Comparison of ENCODE assay signal across 17 mouse cellular contexts in the genomic region with DNA sequence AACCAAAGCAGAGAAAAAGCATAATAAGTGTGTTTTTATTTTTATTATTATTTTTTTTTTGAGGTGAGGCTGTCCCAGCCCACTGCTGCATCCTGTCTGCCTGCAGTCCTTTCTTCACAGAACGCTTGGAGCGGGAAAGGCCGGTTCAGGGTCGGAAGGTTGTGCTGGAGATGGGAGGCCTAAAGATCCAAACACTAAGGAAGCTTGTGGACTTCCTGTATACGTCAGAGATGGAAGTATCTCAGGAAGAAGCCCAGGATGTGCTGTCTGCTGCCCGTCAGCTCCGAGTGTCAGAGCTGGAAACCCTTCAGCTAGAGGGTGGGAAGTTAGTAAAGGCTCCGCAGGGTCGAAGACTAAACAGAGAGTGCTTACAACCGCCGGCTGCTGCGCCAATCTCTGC. TPM values are rescaled to one million over a fixed set of nuclear protein-coding genes. Genes with fewer than 3 reads are reported as not detected.
DNase-seq lines count a peak whose midpoint lies in the region; ATAC-seq and TF ChIP-seq lines count a peak whose summit lies in the region.
"Had no signal": no experiment of that assay in that cellular context is flagged by ENCODE, and none has a peak within 500 bp of the region (broad histone marks: within the 10 kb centered on the region; RNA-seq: fewer than 3 reads in every experiment).

No protein-coding gene starts in this region.

- no peaks in the 10 kb centered on the region for H3K9me3 ChIP-seq in heart, embryonic 15.5 days (replicated peaks)
- H3K9me3 ChIP-seq in stomach, embryonic 15.5 days = no peaks in the 10 kb centered on the region
- no peaks in the 10 kb centered on the region for H3K9me3 ChIP-seq in stomach, postnatal 0 days (ENCODE audit: control insufficient read depth, low read length)
- no peaks in the 10 kb centered on the region for H3K9me3 ChIP-seq in liver, embryonic 13.5 days (replicated peaks)

- WGBS in heart, embryonic 15.5 days = 53% methylated on average over 12 of the region's 12 CpGs
- WGBS in stomach, embryonic 15.5 days = 54% methylated on average over 12 of the region's 12 CpGs
- 50% methylated on average over 12 of the region's 12 CpGs for WGBS in stomach, postnatal 0 days
- 39% methylated on average over 12 of the region's 12 CpGs for WGBS in liver, embryonic 13.5 days (ENCODE audit: insufficient replicate concordance)

- H3K27me3 ChIP-seq in heart, embryonic 15.5 days = no peaks in the 10 kb centered on the region
- no peaks in the 10 kb centered on the region for H3K27me3 ChIP-seq in stomach, embryonic 15.5 days (replicated peaks)
- H3K27me3 ChIP-seq in stomach, postnatal 0 days (ENCODE audit: control insufficient read depth, insufficient read depth, low read length) = no peaks in the 10 kb centered on the region
- no peaks in the 10 kb centered on the region for H3K27me3 ChIP-seq in liver, embryonic 13.5 days

- no peak for ATAC-seq in heart, embryonic 15.5 days (replicated peaks; ENCODE audit: insufficient number of reproducible peaks, insufficient read depth, low FRiP score, low read depth)
- ATAC-seq in stomach, embryonic 15.5 days (ENCODE audit: insufficient read depth, low FRiP score, low read depth) = no peak
- ATAC-seq in stomach, postnatal 0 days (ENCODE audit: low FRiP score, low TSS enrichment) = no peak
- ATAC-seq in liver, embryonic 13.5 days (ENCODE audit: low read depth) = no peak
- ATAC-seq: activated CD4-positive, CD25-positive, alpha-beta regulatory T cell, adult 4 months; CD4-positive, CD25-positive, alpha-beta regulatory T cell, adult 4 months; hindbrain, embryonic 16.5 days had no signal

- no peak overlapping the region for H3K9ac ChIP-seq in heart, embryonic 15.5 days
- no peak overlapping the region for H3K9ac ChIP-seq in stomach, embryonic 15.5 days
- no peak overlapping the region for H3K9ac ChIP-seq in stomach, postnatal 0 days (ENCODE audit: low read length)
- no peak overlapping the region for H3K9ac ChIP-seq in liver, embryonic 13.5 days

- H3K36me3 ChIP-seq in heart, embryonic 15.5 days = peaks cover 8% of the 10 kb centered on the region; the same call in 1 of the 2 replicates
- peaks cover 4% of the 10 kb centered on the region; the same call in 1 of the 2 replicates for H3K36me3 ChIP-seq in stomach, embryonic 15.5 days
- H3K36me3 ChIP-seq in stomach, postnatal 0 days (ENCODE audit: control insufficient read depth, insufficient read depth, low read length) = no peaks in the 10 kb centered on the region
- peaks cover 10% of the 10 kb centered on the region; the same call in 1 of the 2 replicates for H3K36me3 ChIP-seq in liver, embryonic 13.5 days

- no peak for TF ChIP-seq CTCF in stomach, postnatal 0 days (IDR thresholded peaks at IDR 0.05; ENCODE audit: low read depth)

- peak overlapping the region; percentile 58 for H3K27ac ChIP-seq in heart, embryonic 15.5 days
- peak overlapping the region; percentile 40; the same call in 1 of the 2 replicates for H3K27ac ChIP-seq in stomach, embryonic 15.5 days
- no peak overlapping the region for H3K27ac ChIP-seq in stomach, postnatal 0 days (replicated peaks)
- peak overlapping the region; percentile 45; the same call in 1 of the 2 replicates for H3K27ac ChIP-seq in liver, embryonic 13.5 days

- no peak for TF ChIP-seq EP300 in stomach, postnatal 0 days (optimal IDR thresholded peaks at IDR 0.05)

- no peak overlapping the region for H3K4me2 ChIP-seq in heart, embryonic 15.5 days
- H3K4me2 ChIP-seq in stomach, embryonic 15.5 days = no peak overlapping the region
- no peak overlapping the region for H3K4me2 ChIP-seq in stomach, postnatal 0 days (replicated peaks; ENCODE audit: low read depth)
- H3K4me2 ChIP-seq in liver, embryonic 13.5 days = no peak overlapping the region

- H3K4me1 ChIP-seq in heart, embryonic 15.5 days (replicated peaks) = peaks cover 13% of the 10 kb centered on the region
- H3K4me1 ChIP-seq in stomach, embryonic 15.5 days = 0 out of 2 replicates have a peak, but pooled peaks cover 3% of the 10 kb centered on the region
- H3K4me1 ChIP-seq in stomach, postnatal 0 days (replicated peaks; ENCODE audit: control insufficient read depth, insufficient read depth) = no peaks in the 10 kb centered on the region
- H3K4me1 ChIP-seq in liver, embryonic 13.5 days (replicated peaks) = peaks cover 20% of the 10 kb centered on the region

- H3K4me3 ChIP-seq in heart, embryonic 15.5 days = no peak overlapping the region
- H3K4me3 ChIP-seq in stomach, embryonic 15.5 days (replicated peaks) = no peak overlapping the region
- no peak overlapping the region for H3K4me3 ChIP-seq in stomach, postnatal 0 days (ENCODE audit: low read depth, low read length)
- no peak overlapping the region for H3K4me3 ChIP-seq in liver, embryonic 13.5 days (replicated peaks)

- intact Hi-C loops in heart, postnatal 36 days (cut with DNase I) = loop anchor here (10.0 kb wide), 1 partner anchor 181 kb away; no protein-coding TSS in a partner anchor

- no peak for DNase-seq in heart, postnatal 36 days
- DNase-seq in stomach, postnatal 0 days (ENCODE audit: low spot score) = no peak
- DNase-seq in liver, embryonic 13.5 days = no peak
- no peak for DNase-seq in urinary bladder, postnatal 25 days (ENCODE audit: low spot score)
- DNase-seq in retina, embryonic 14.5 days (ENCODE audit: low spot score) = no peak
- DNase-seq: cerebellum, adult 18-20 months; thymus, postnatal 14 days had no signal

RNA-seq across cellular contexts. Expression of gene Selenoh, which starts 4.5 kb away (rescaled TPM):
- 203 and 214 TPM in 2 replicates for polyA plus RNA-seq in heart, embryonic 15.5 days (2015; fragmentation: Nextera tagmentation; extraction: Ambion mirVana)
- total RNA-seq in heart, postnatal 36 days (2021) = 10 to 100 TPM; 26.2 to 29.6 TPM
- 221 and 237 TPM in 2 replicates for polyA plus RNA-seq in stomach, embryonic 15.5 days (2015; fragmentation: Nextera tagmentation; extraction: Ambion mirVana)
- polyA plus RNA-seq in stomach, postnatal 0 days (2015; fragmentation: Nextera tagmentation; extraction: Ambion mirVana) = 111 and 123 TPM in 2 replicates
- polyA plus RNA-seq in liver, embryonic 13.5 days (2015; fragmentation: Nextera tagmentation; extraction: Ambion mirVana) = 143 and 145 TPM in 2 replicates

RNA-seq across cellular contexts. Expression of gene Btbd18, which starts 7.2 kb away (rescaled TPM):
- polyA plus RNA-seq in heart, embryonic 15.5 days (2015; fragmentation: Nextera tagmentation; extraction: Ambion mirVana) = 0.10 TPM in 2 replicates
- total RNA-seq in heart, postnatal 36 days (2021) = under 1 TPM in 1 of 2 experiments, not detected in 1; 0.08 TPM
- polyA plus RNA-seq in stomach, embryonic 15.5 days (2015; fragmentation: Nextera tagmentation; extraction: Ambion mirVana) = 0.18 and 0.22 TPM in 2 replicates
- polyA plus RNA-seq in stomach, postnatal 0 days (2015; fragmentation: Nextera tagmentation; extraction: Ambion mirVana) = 0.07 and 0.11 TPM in 2 replicates
- 0.03 and 0.06 TPM in 2 replicates for polyA plus RNA-seq in liver, embryonic 13.5 days (2015; fragmentation: Nextera tagmentation; extraction: Ambion mirVana)
- total RNA-seq: megakaryocyte-erythroid progenitor cell, adult 5-6 weeks; monocyte, adult 5-6 weeks; neutrophil, adult 5-6 weeks had no signal

RNA-seq across cellular contexts. Expression of gene Gm28635, which starts 11.8 kb away (rescaled TPM):
- not detected in 2 replicates for polyA plus RNA-seq in heart, embryonic 15.5 days (2015; fragmentation: Nextera tagmentation; extraction: Ambion mirVana)
- total RNA-seq in heart, postnatal 36 days (2021) = 1 to 10 TPM; 3.3 to 8.3 TPM
- not detected in 2 replicates for polyA plus RNA-seq in stomach, embryonic 15.5 days (2015; fragmentation: Nextera tagmentation; extraction: Ambion mirVana)
- not detected in 2 replicates for polyA plus RNA-seq in stomach, postnatal 0 days (2015; fragmentation: Nextera tagmentation; extraction: Ambion mirVana)
- polyA plus RNA-seq in liver, embryonic 13.5 days (2015; fragmentation: Nextera tagmentation; extraction: Ambion mirVana) = not detected in 2 replicates
- total RNA-seq: adrenal gland, postnatal 4 days; megakaryocyte-erythroid progenitor cell, adult 5-6 weeks; monocyte, adult 5-6 weeks had no signal
- polyA plus RNA-seq: activated CD4-positive, CD25-positive, alpha-beta regulatory T cell, adult 4 months; CD4-positive, CD25-positive, alpha-beta regulatory T cell, adult 4 months; hindbrain, embryonic 16.5 days; limb, embryonic 11.5 days had no signal

RNA-seq across cellular contexts. Expression of gene Med19, which starts 12.1 kb away (rescaled TPM):
- 22.1 and 22.2 TPM in 2 replicates for polyA plus RNA-seq in heart, embryonic 15.5 days (2015; fragmentation: Nextera tagmentation; extraction: Ambion mirVana)
- 10 to 100 TPM; 11.7 to 12.2 TPM for total RNA-seq in heart, postnatal 36 days (2021)
- 31.1 and 34.5 TPM in 2 replicates for polyA plus RNA-seq in stomach, embryonic 15.5 days (2015; fragmentation: Nextera tagmentation; extraction: Ambion mirVana)
- 18.1 and 18.2 TPM in 2 replicates for polyA plus RNA-seq in stomach, postnatal 0 days (2015; fragmentation: Nextera tagmentation; extraction: Ambion mirVana)
- 22.8 and 26.2 TPM in 2 replicates for polyA plus RNA-seq in liver, embryonic 13.5 days (2015; fragmentation: Nextera tagmentation; extraction: Ambion mirVana)

RNA-seq across cellular contexts. Expression of gene Tmx2, which starts 12.9 kb away (rescaled TPM):
- polyA plus RNA-seq in heart, embryonic 15.5 days (2015; fragmentation: Nextera tagmentation; extraction: Ambion mirVana) = 156 and 158 TPM in 2 replicates
- 100 to 1,000 TPM; 100 to 134 TPM for total RNA-seq in heart, postnatal 36 days (2021)
- 119 and 133 TPM in 2 replicates for polyA plus RNA-seq in stomach, embryonic 15.5 days (2015; fragmentation: Nextera tagmentation; extraction: Ambion mirVana)
- polyA plus RNA-seq in stomach, postnatal 0 days (2015; fragmentation: Nextera tagmentation; extraction: Ambion mirVana) = 80.9 and 86.0 TPM in 2 replicates
- polyA plus RNA-seq in liver, embryonic 13.5 days (2015; fragmentation: Nextera tagmentation; extraction: Ambion mirVana) = 77.9 and 83.4 TPM in 2 replicates
